Mouse (Mus musculus) bone marrow macrophage, adult 2 months (primary cell): ENCODE data around the gene Elovl1.

Experiments used
- CTCF ChIP-seq: IDR thresholded peaks from 2 replicates; pipeline ENCODE4 v1.5.1; 2012; ENCODE audit warnings: low read depth, mild to moderate bottlenecking, low read length, moderate library complexity
- POLR2A ChIP-seq: IDR thresholded peaks from 2 replicates; pipeline ENCODE4 v1.6.1; 2012; ENCODE audit warnings: mild to moderate bottlenecking, low read depth, low read length, borderline replicate concordance

- TF ChIP-seq CTCF (no peak), POLR2A (no peak)
These were observed 4.4 kb downstream of the Elovl1 start for GRCm38 (mm10) chr4:118432332-118432731.
